Mouse (Mus musculus): ENCODE results near the gene Ptgfrn. TPM values are rescaled to one million over a fixed set of nuclear protein-coding genes. Genes with fewer than 3 reads are reported as not detected.

Gene Ptgfrn
- polyA plus RNA-seq, 1 experiment from 2014 or later = 4.7 TPM

GRCm38 (mm10) chr3:101031456-101032142 is 78.5 kb downstream of the Ptgfrn start:
- Histone ChIP-seq H3K4me2 (replicated peaks; ENCODE audit: low read depth, low read length) (no peak overlapping the region), H3K27ac (ENCODE audit: low read depth, low read length) (no peak overlapping the region), H3K36me3 (ENCODE audit: control insufficient read depth, insufficient read depth, low read length) (no peaks in the 10 kb centered on the region), H3K9me3 (ENCODE audit: control insufficient read depth, low read length) (no peaks in the 10 kb centered on the region), H3K27me3 (ENCODE audit: control insufficient read depth, insufficient read depth, low read length) (no peaks in the 10 kb centered on the region), H3K9ac (ENCODE audit: low read depth, low read length) (no peak overlapping the region), H3K4me1 (ENCODE audit: control insufficient read depth, insufficient read depth, low read length) (0 out of 2 replicates have a peak, but pooled peaks cover 3% of the 10 kb centered on the region), H3K4me3 (ENCODE audit: low read length) (no peak overlapping the region)
- WGBS = 40% methylated on average over 7 of the region's 7 CpGs
- ATAC-seq (ENCODE audit: low FRiP score, low TSS enrichment) = no peak

DNA sequence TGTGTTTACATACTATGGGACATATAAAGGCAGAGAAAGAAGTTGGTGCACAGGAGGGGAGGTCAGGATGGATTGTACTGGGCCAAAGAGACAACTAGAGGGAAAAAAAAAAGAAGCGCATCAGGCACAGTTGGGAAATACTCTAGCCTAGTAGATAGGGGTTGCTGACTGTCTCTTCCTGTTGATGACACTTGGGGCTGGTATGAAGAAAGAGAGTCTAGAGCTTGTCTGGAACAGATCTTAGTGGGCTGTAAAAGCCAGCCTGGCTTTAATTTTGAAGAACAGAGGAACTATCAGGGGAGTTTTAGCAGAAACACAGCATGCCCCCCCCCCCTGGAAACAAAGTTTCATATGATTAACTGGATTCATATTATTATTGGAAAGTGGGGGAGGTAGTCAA is 79.4 kb downstream of the Ptgfrn start:
- H3K27me3 ChIP-seq (ENCODE audit: control insufficient read depth, insufficient read depth, low read length) = no peaks in the 10 kb centered on the region
- H3K9ac ChIP-seq (ENCODE audit: low read depth, low read length) = no peak overlapping the region
- WGBS = 88% methylated on average over 1 of the region's 1 CpGs
- H3K4me2 ChIP-seq (replicated peaks; ENCODE audit: low read depth, low read length) = no peak overlapping the region
- ATAC-seq (ENCODE audit: low FRiP score, low TSS enrichment) = no peak
- no peaks in the 10 kb centered on the region for H3K9me3 ChIP-seq (ENCODE audit: control insufficient read depth, low read length)
- 0 out of 2 replicates have a peak, but pooled peaks cover 3% of the 10 kb centered on the region for H3K4me1 ChIP-seq (ENCODE audit: control insufficient read depth, insufficient read depth, low read length)
- no peak overlapping the region for H3K27ac ChIP-seq (ENCODE audit: low read depth, low read length)
- H3K4me3 ChIP-seq (ENCODE audit: low read length) = no peak overlapping the region
- no peaks in the 10 kb centered on the region for H3K36me3 ChIP-seq (ENCODE audit: control insufficient read depth, insufficient read depth, low read length)

- 93% methylated on average over 4 of the region's 4 CpGs for WGBS
- ATAC-seq (ENCODE audit: low FRiP score, low TSS enrichment) = no peak
Observed at GRCm38 (mm10) chr3:101029339-101029738, 80.7 kb downstream of the Ptgfrn start, which contains the start of gene Cd101. Gene Cd101 (minus strand): TSS chr3:101029556.

DNA sequence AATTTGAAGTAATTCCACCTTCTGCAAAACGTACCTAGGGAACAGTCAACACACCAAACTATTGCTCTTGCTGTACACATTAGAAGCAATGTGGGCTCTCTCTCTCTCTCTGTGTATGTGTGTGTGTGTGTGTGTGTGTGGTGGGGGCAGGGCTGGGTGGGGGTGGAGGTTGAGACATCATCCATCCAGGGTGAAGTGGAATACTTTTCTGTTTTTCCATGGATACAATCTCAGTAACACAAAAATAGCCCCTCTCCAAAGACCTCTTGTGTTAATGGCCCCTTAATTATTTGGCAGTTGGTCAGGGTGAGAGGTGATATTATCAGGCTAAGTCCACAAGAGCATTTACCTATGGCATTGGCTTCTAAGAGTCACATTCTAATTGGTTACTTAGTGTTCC is 83.3 kb downstream of the Ptgfrn start:
- Histone ChIP-seq H3K27me3 (ENCODE audit: control insufficient read depth, insufficient read depth, low read length) (no peaks in the 10 kb centered on the region), H3K4me2 (replicated peaks; ENCODE audit: low read depth, low read length) (no peak overlapping the region), H3K36me3 (ENCODE audit: control insufficient read depth, insufficient read depth, low read length) (no peaks in the 10 kb centered on the region), H3K4me1 (ENCODE audit: control insufficient read depth, insufficient read depth, low read length) (0 out of 2 replicates have a peak, but pooled peaks cover 3% of the 10 kb centered on the region), H3K9ac (ENCODE audit: low read depth, low read length) (no peak overlapping the region), H3K9me3 (ENCODE audit: control insufficient read depth, low read length) (no peaks in the 10 kb centered on the region), H3K4me3 (ENCODE audit: low read length) (no peak overlapping the region), H3K27ac (ENCODE audit: low read depth, low read length) (no peak overlapping the region)
- ATAC-seq (ENCODE audit: low FRiP score, low TSS enrichment) = no peak
- WGBS = 80% methylated on average over 1 of the region's 1 CpGs

More at GRCm38 (mm10) chr3:101029339-101029738, 80.7 kb downstream of the Ptgfrn start, which contains the start of gene Cd101:
- no peak within 1 kb of the TSS for H3K9ac ChIP-seq (ENCODE audit: low read depth, low read length)
- H3K4me3 ChIP-seq (ENCODE audit: low read length) = no peak within 1 kb of the TSS
- H3K4me2 ChIP-seq (replicated peaks; ENCODE audit: low read depth, low read length) = no peak within 1 kb of the TSS
- H3K36me3 ChIP-seq (ENCODE audit: control insufficient read depth, insufficient read depth, low read length) = no peaks in the 10 kb centered on the region
- H3K27ac ChIP-seq (ENCODE audit: low read depth, low read length) = no peak within 1 kb of the TSS
- 0 out of 2 replicates have a peak, but pooled peaks cover 3% of the 10 kb centered on the region for H3K4me1 ChIP-seq (ENCODE audit: control insufficient read depth, insufficient read depth, low read length)
- H3K9me3 ChIP-seq (ENCODE audit: control insufficient read depth, low read length) = no peaks in the 10 kb centered on the region
- H3K27me3 ChIP-seq (ENCODE audit: control insufficient read depth, insufficient read depth, low read length) = no peaks in the 10 kb centered on the region

DNA sequence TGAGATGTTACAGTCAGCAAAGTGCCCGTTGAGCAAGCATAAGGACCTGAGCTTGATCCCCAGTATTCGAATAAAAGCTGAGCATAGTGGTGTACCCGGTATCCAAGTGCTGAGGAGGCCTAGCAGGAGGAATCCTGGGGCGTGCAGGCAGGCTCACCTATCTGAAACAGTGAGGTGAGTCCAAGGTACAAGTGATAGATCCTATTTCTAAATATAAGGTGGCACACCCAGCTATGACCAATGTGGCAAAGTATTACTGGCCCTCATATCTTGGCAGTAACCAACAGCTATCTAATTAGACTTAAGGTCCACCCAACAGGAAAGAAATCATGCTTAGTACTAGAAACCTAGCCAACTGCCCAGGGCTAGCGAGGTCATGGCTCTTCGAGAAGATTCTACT is 87.1 kb downstream of the Ptgfrn start:
- 90% methylated on average over 6 of the region's 6 CpGs for WGBS
- no peaks in the 10 kb centered on the region for H3K36me3 ChIP-seq (ENCODE audit: control insufficient read depth, insufficient read depth, low read length)
- H3K4me2 ChIP-seq (replicated peaks; ENCODE audit: low read depth, low read length) = no peak overlapping the region
- H3K9me3 ChIP-seq (ENCODE audit: control insufficient read depth, low read length) = no peaks in the 10 kb centered on the region
- no peak overlapping the region for H3K9ac ChIP-seq (ENCODE audit: low read depth, low read length)
- H3K4me1 ChIP-seq (ENCODE audit: control insufficient read depth, insufficient read depth, low read length) = no peaks in the 10 kb centered on the region
- no peak overlapping the region for H3K27ac ChIP-seq (ENCODE audit: low read depth, low read length)
- no peak for ATAC-seq (ENCODE audit: low FRiP score, low TSS enrichment)
- H3K27me3 ChIP-seq (ENCODE audit: control insufficient read depth, insufficient read depth, low read length) = no peaks in the 10 kb centered on the region
- H3K4me3 ChIP-seq (ENCODE audit: low read length) = no peak overlapping the region

DNA sequence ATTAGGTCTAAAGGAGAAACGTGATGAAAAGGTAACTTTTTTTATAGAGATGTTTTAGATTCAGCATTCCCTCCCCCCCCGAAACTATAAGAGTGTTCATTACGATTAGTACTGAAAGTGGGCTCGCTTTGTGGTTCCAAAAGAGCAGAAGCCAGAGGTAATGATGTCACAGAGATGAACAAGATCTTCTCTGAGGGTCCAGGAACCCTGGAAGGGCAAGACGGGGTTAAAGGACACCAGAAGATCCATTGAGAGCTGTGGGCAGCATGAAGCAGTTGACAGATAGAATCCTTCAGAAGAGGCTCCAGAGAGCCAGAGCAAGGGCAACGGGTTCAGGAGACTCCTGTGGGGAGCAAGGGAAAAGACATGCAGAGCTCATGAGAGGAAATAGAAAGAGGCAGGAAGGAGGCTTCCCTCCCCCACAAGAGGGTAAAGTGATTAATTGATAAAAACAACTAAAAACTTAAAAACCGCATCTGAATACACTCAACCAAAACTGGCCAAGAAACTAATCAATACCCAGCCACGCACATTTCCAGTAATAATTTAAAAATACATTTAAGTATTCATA is 88.5 kb downstream of the Ptgfrn start:
- no peaks in the 10 kb centered on the region for H3K36me3 ChIP-seq (ENCODE audit: control insufficient read depth, insufficient read depth, low read length)
- H3K9me3 ChIP-seq (ENCODE audit: control insufficient read depth, low read length) = no peaks in the 10 kb centered on the region
- H3K4me3 ChIP-seq (ENCODE audit: low read length) = no peak overlapping the region
- ATAC-seq (ENCODE audit: low FRiP score, low TSS enrichment) = no peak
- 70% methylated on average over 8 of the region's 8 CpGs for WGBS
- H3K27ac ChIP-seq (ENCODE audit: low read depth, low read length) = no peak overlapping the region
- H3K9ac ChIP-seq (ENCODE audit: low read depth, low read length) = no peak overlapping the region
- no peak overlapping the region for H3K4me2 ChIP-seq (replicated peaks; ENCODE audit: low read depth, low read length)
- H3K27me3 ChIP-seq (ENCODE audit: control insufficient read depth, insufficient read depth, low read length) = no peaks in the 10 kb centered on the region
- no peaks in the 10 kb centered on the region for H3K4me1 ChIP-seq (ENCODE audit: control insufficient read depth, insufficient read depth, low read length)

DNA sequence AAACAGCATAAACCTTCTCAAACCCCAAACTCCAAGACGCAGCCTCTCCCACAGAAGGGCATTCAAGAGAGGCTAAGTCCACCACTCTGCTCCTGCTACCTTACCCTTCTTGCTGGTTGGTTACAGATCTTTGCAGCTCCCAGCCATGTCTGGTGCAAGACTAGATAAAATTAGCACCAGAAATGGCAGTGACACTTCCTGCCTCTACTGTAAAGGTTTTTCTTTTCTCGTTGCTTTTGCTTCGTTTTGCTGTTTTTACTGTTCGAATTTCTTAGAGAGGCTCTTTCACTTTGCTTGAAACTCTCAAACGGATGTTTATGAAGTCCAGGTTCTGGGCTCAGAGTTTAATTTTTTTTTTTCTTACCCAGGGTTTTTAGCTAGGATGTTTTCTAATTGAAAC is 89.0 kb downstream of the Ptgfrn start:
- no peak overlapping the region for H3K27ac ChIP-seq (ENCODE audit: low read depth, low read length)
- no peak overlapping the region for H3K9ac ChIP-seq (ENCODE audit: low read depth, low read length)
- WGBS = 88% methylated on average over 5 of the region's 5 CpGs
- H3K9me3 ChIP-seq (ENCODE audit: control insufficient read depth, low read length) = no peaks in the 10 kb centered on the region
- H3K36me3 ChIP-seq (ENCODE audit: control insufficient read depth, insufficient read depth, low read length) = no peaks in the 10 kb centered on the region
- no peak overlapping the region for H3K4me3 ChIP-seq (ENCODE audit: low read length)
- H3K27me3 ChIP-seq (ENCODE audit: control insufficient read depth, insufficient read depth, low read length) = no peaks in the 10 kb centered on the region
- no peak overlapping the region for H3K4me2 ChIP-seq (replicated peaks; ENCODE audit: low read depth, low read length)
- H3K4me1 ChIP-seq (ENCODE audit: control insufficient read depth, insufficient read depth, low read length) = no peaks in the 10 kb centered on the region
- ATAC-seq (ENCODE audit: low FRiP score, low TSS enrichment) = no peak

DNA sequence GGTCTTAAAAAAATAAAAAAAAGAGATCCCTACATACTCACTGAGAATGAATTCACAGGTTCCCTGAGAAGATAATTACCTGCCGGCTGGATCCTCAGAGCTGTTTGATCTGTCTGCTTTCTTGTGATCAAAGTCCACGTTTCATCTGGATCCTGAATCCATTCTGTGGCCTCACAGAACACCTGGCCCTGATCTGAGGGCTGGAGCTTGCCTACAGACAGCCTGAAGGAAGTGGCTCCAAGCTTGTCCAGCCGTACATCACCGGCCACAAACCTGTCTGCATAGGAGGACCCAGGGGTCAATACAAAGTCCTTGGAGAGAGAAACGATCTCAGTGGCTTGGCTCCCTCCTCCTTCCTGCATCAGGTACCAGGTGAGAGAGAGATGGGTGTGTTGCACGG is 91.6 kb downstream of the Ptgfrn start:
- no peak overlapping the region for H3K4me3 ChIP-seq (ENCODE audit: low read length)
- no peak overlapping the region for H3K27ac ChIP-seq (ENCODE audit: low read depth, low read length)
- no peak overlapping the region for H3K9ac ChIP-seq (ENCODE audit: low read depth, low read length)
- no peak overlapping the region for H3K4me2 ChIP-seq (replicated peaks; ENCODE audit: low read depth, low read length)
- ATAC-seq (ENCODE audit: low FRiP score, low TSS enrichment) = no peak
- H3K4me1 ChIP-seq (ENCODE audit: control insufficient read depth, insufficient read depth, low read length) = no peaks in the 10 kb centered on the region
- no peaks in the 10 kb centered on the region for H3K27me3 ChIP-seq (ENCODE audit: control insufficient read depth, insufficient read depth, low read length)
- 51% methylated on average over 6 of the region's 6 CpGs for WGBS
- H3K9me3 ChIP-seq (ENCODE audit: control insufficient read depth, low read length) = no peaks in the 10 kb centered on the region
- no peaks in the 10 kb centered on the region for H3K36me3 ChIP-seq (ENCODE audit: control insufficient read depth, insufficient read depth, low read length)

- H3K4me3 ChIP-seq (ENCODE audit: low read length) = no peak overlapping the region
- no peaks in the 10 kb centered on the region for H3K9me3 ChIP-seq (ENCODE audit: control insufficient read depth, low read length)
- no peak overlapping the region for H3K9ac ChIP-seq (ENCODE audit: low read depth, low read length)
- H3K4me1 ChIP-seq (ENCODE audit: control insufficient read depth, insufficient read depth, low read length) = no peaks in the 10 kb centered on the region
- no peaks in the 10 kb centered on the region for H3K27me3 ChIP-seq (ENCODE audit: control insufficient read depth, insufficient read depth, low read length)
- WGBS = 83% methylated on average over 7 of the region's 7 CpGs
- no peaks in the 10 kb centered on the region for H3K36me3 ChIP-seq (ENCODE audit: control insufficient read depth, insufficient read depth, low read length)
- no peak overlapping the region for H3K4me2 ChIP-seq (replicated peaks; ENCODE audit: low read depth, low read length)
- no peak overlapping the region for H3K27ac ChIP-seq (ENCODE audit: low read depth, low read length)
- ATAC-seq (ENCODE audit: low FRiP score, low TSS enrichment) = no peak
Observed at GRCm38 (mm10) chr3:101016050-101016449, 94.0 kb downstream of the Ptgfrn start.
